Mouse (Mus musculus) frontal cortex, adult 2 months (tissue): ENCODE data around the gene Runx2. TPM values are rescaled to one million over a fixed set of nuclear protein-coding genes. Genes with fewer than 3 reads are reported as not detected.
A peak's percentile ranks its signal among the peaks of the same experiment; 100 is the strongest.

Experiments used
- DNase-seq, 2 experiments: peaks; one replicate each; pipeline ENCODE4 v3.0.0; 2022; ENCODE audit warnings: low spot score in 1 of 2; ENCODE audit errors: extremely low spot score in 1 of 2
- polyA plus RNA-seq: library from polyadenylated mRNA; depleted of rRNA; stranded (reverse); fragments of >200 nt; gene quantifications from 2 replicates; pipeline ENCODE4 v1.2.3, GENCODE M21; 2012; rRNA removed

Gene Runx2
- polyA plus RNA-seq, 1 experiment: 12.8 TPM

DNA sequence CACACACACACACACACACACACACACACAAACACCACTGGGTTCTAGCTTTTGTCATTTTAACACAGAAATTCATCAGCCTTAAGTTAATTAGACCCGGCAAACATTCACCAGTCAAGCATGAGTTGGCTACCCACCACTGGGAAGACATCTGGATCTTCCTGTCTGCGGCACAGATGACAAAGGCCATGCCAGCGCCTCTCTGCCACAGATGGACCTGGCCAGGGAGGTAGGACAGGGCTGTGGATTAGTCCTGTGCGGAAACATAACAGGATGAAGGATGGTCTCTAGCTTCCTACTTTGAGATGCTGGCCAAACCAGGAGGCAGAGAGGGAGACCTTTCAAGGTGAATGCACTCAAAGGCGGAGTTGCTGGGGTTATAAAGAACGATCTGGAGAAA lies 325.3 kb downstream of the Runx2 start:
- DNase-seq: no peak

DNA sequence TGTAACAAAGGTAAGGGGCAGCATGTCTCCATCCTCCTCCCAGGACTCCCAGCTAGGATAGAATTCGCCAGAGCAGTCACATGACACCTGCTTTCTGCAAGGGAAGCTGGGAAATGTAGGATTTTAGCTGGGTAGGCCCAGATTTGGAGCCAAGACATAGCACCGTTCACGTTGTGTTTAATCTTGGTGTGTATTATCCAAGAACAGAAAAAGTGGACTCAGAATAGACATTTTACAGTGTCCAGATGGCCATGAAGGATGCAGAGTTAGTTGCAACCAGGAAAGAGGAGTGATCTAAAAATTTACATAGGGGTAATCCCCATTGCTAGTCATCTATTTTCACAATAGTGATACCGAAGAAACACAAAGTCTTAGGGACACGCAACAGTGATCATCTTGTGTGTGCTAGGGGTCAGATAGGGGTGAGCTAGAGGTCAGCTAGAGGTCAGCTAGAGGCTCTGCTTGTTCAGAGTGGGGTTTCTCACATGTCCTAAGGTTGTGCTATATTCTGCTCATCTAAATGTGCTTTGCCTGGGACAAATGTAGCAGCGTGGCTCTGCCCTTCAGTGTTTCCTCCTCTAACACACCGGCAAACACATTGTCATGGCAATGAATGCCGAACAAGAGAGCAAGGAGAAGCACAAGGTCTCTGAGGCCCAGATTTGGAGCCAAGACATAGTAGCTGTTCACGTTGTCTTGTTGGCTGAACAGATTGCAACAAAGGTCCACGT lies 326.9 kb downstream of the Runx2 start:
- DNase-seq: peak in 1 of 2 experiments; percentile 54

DNA sequence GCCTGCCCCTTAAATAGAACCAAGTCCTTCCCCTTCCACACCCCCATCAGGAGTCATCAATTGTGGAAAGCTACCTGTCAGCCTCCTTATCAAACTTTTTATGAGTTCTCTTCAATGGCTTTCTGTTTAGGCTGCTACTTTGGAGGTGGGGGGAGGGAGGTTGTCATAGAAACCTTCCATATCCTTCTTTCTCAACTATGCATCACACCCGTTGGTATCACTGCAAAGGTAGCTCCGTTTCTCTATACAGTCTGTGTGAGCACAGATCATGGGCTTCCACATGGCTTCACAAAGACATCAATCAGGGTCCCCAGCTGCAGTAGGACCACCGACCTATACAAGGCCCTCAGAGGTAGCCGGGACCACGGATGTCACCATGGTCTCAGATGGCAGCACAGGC lies 329.3 kb downstream of the Runx2 start:
- DNase-seq: peak in 1 of 2 experiments; percentile 20

DNA sequence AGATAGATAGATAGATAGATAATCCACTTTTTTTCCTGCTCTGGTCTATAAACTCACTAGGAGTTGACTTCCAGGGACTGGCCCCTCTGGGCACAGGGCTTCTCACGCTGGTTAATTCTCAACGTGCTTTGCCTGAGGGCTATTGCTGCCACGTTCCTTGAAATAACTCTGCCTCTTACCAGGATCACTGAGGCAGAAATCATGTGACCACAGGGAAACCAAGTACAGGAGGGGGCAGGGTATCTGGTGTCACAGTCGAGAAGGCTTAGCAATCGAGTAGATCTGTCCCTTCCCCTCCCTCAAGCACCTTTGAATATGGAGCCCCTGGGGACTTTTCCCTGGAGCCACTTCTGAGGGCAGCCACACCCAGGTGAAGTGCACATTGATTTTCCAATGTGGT lies 334.7 kb downstream of the Runx2 start:
- no peak for DNase-seq

DNA sequence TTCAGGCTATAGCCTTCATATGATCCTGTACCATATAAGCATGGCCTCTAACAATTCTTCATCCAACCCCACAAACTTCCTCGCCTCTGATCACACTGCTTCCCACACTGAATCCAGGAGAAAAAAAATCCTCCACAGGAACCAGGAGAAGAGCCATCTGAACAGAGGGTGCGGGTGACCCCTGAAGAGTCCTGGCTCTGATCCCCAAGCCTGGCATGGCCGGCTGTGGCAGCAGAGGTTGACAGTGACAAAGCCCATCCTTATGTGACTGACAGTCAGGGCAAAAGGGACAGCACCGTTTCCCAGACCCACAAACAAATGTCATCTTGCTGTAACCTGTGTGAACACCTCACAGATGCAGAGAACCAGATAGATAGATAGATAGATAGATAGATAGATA lies 335.1 kb downstream of the Runx2 start:
- DNase-seq: no peak

DNA sequence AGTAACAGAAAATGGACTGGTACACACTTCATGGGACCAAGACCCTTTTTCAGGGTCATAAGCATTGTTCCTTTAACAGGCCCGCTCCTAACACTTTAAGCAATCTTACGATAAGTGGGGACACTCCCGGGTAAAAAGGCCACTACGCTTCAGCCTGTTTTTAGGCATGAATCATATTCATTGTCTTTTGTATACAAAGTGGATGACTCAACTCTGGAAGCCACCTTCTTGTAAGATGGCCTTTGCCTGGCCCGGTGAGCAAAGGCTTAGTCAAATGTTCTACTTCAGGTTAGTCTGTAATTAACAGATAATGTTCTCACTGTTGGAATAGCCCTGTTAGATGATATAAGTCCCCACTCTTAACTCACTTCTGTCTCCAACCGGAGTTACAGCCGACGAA lies 338.7 kb downstream of the Runx2 start:
- DNase-seq: no peak

DNA sequence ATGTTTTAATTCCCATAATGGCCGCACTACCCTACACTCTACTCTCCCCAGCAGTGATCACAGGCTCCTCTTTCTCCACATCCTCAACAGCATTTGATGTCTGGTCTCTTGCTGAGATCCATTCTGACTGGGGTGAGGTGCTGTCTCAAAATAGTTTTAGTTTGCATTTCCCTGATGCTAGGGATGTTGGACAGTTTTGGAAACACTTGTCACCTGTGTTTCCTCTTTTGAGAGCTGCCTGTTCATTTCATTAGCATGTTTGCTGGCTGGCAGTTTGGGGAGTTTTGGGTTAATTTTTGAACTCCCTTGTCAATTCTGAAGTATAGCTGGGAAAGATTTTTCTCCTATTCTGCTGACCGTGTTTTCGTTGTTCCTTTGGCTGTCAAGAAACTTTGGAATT lies 340.3 kb downstream of the Runx2 start:
- DNase-seq: no peak

DNA sequence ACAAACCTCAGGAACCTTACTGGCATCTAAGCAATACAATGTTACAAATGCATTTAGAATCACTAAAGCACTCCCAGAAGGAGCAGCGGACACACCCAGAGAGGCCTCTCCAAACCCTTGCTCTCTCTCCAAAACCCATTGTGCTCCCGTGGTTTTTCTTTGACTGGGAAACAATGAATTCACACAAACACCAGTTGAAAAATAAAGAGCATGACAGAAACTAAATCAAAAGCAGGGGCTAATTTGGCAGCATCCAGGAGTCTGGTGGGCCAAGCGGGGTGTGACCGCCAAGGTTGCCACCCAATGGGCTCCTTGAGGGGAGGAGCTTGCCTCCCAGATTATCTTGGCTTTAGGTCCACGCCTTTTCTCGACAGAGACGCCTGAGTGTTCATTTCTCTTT lies 341.9 kb downstream of the Runx2 start:
- no peak for DNase-seq

DNA sequence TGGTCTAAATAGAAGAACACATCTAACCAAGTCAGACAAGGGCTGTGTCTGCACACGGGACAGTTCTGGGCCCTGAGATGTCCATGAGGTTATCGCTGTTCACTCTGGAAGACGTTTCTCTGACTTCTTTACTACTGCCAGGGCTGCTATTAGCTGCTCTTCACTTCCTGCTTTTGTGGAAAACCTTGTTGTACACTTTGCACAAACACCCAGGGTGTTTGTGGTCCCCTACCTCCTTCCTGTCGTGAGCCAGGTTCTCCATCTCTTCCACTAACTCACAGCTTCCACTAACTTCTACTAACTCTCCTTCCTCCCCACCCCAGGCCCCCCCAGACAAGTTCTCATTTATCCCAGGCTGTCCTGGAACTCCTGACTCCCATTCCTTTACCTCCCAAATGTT lies 350.9 kb downstream of the Runx2 start:
- DNase-seq: no peak

DNA sequence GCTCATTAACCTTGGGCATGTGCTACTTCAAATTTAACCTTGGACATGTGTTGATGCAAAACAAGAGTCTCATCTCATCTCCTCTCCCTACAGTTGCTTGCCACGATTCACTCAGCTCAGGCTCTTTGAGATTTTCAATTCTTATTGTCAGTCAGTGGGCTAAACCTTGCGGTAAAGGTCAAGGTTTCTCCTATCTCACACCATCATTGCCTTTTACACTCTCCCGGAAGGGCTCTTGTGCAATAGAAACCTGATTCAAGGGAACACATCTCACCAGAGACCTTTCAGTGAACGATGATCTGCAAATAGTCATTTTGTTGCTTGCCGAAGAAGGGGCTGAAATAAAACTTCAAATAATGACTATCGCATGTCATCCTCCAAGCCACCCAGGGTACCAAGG lies 354.4 kb downstream of the Runx2 start:
- DNase-seq: no peak

DNA sequence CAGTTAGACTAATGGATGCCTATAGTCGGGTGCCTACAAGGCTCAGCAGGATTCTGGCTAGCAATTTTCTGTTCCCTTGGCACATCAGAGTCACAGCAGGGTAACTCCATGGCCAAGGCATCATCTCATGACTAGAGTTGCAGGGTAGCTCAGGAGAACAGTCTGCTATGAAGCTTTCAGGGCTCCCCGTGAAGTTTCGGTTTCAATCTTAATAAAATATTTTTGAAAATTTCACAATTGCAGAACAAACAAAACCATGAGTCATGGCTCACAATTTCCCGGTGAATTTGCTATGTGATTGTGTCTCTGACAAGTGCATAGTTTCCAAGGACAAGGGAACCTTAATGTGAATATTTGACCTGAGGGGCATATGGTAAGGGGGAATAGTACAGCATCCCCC lies 355.6 kb downstream of the Runx2 start:
- no peak for DNase-seq

DNA sequence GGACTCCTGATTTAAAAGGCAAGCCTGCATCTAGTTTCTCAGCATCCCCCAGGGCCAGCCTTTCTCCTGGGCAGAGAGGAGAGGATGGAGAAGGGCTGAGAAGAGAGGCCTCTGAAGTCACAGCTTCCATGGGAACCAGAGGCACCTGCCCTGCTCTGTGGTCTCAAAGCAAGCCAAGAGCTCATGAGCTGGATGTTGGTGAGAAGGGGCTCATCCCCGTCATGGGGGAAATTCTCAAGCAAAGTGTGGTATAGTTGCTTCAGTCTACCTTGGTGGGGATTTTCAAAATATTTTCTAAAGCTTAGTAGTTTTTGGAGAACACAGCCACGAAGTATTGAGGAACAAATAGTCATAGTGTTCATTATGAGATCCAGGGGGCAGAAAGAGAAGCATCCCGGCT lies 357.9 kb downstream of the Runx2 start:
- DNase-seq: no peak

DNA sequence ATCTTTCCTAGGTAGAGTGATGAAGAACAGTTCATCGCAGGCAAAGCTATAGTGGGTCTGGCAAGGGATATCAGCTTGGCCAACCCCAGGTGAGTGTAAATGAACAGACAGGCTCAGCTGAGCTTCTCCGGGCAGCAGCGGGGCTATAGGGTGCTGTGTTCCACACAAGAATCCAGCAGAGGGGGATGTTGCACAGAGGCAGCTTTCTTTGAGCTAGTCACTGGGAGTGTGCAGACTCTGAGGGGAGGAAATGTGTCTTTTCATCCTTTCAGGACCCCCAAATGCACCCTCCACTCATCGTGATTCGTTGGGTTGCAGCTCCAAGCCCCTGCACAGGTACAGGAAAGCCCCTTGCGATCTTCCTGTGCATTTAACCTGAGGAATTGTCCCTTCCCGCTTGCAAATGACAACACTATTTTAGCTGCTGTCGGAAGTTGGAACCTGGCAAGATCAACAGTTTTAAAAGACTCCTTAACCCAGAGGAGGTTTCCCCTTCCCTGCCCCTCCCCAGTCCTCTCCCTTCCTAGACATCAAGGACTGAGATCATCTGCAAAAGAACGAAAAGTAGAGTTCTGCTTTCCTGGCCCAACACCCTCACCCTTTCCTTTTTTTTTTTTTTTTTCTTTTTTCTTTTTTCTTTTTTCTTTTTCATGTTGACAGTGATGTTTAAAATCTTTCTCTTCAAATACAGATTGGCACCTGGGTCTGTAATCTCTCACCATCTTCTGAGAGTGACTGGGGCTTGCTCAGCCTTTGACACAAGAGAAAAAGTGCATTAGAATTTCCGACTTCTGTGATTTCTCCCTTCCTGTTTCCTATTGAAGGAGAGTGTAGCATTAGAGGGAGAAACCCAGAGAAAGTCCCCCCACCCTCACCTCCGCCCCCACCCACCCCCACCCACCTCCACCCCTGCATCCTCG lies 358.7 kb downstream of the Runx2 start:
- DNase-seq: peak; percentile 5 to 82

DNA sequence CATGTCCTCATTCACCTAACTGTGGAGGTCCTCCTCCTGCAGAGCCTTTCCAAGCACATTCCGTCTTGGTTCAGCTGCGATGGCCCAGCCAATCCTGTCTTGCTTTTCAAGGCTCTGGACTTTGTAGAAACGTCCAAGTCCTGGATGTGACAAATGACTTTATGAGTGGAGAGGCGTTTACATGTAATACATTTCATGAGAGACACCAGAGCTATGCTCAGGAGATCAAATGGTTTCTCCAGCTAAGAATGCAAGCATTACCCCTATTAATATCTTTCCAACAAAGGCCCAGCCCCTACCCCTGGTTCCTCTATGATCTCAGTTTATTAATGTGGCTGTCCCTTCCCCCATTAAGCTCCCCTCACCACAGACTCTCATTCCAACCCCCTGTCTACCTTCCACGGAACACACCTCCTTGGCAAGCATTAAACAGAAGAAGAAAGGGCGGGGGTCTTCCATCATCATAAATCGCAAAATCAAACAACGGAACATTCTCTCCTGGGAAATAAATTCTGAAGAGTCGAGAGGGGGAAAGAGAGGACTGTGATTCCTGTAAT lies 364.6 kb downstream of the Runx2 start:
- DNase-seq: no peak

Other genes with a start within 250 kb of the Runx2 start
- 7.9 and 8.3 TPM in 2 replicates for gene Supt3, start 37.6 kb downstream of the Runx2 start, polyA plus RNA-seq